Mouse (Mus musculus) mouse embryonic stem cell (cell line): Measurements from ENCODE around the gene Prr36.

Experiments
- in situ Hi-C, 2 experiments: fragments of 300-500 bp; cut with MboI; formaldehyde crosslinking; loops; 1 replicate in 1 of 2; 3 replicates in 1 of 2; pipeline ENCODE4 v1.14.3; 2019 to 2020; ENCODE audit warnings: low sequenced_read_pairs in 2 of 2, low pct_unique_long_range_greater_than_20kb in 1 of 2, mixed read lengths in 1 of 2; ENCODE audit not compliant: unreplicated experiment in 1 of 2

Prr36 gene

GRCm38 (mm10) chr8:4211097-4211496, 6.2 kb downstream of the Prr36 start:
- in situ Hi-C loops = no loop called here

- in situ Hi-C loops = no loop called here
Observed at GRCm38 (mm10) chr8:4207016-4207350, 10.3 kb downstream of the Prr36 start.

GRCm38 (mm10) chr8:4206182-4207015, 10.9 kb downstream of the Prr36 start:
- in situ Hi-C loops = no loop called here

GRCm38 (mm10) chr8:4205246-4206123, 11.8 kb downstream of the Prr36 start:
- in situ Hi-C loops = no loop called here

GRCm38 (mm10) chr8:4201321-4201720, 15.9 kb downstream of the Prr36 start:
- in situ Hi-C loops = no loop called here

- in situ Hi-C loops = no loop called here
Observed at GRCm38 (mm10) chr8:4193588-4193894, 23.7 kb downstream of the Prr36 start.

- in situ Hi-C loops = no loop called here
Observed at GRCm38 (mm10) chr8:4192807-4193587, 24.3 kb downstream of the Prr36 start.

- in situ Hi-C loops = no loop called here
Observed at GRCm38 (mm10) chr8:4192305-4192704, 25.0 kb downstream of the Prr36 start.

- in situ Hi-C loops = no loop called here
Observed at GRCm38 (mm10) chr8:4189031-4189722, 28.1 kb downstream of the Prr36 start.

GRCm38 (mm10) chr8:4188605-4189004, 28.7 kb downstream of the Prr36 start:
- in situ Hi-C loops = no loop called here

GRCm38 (mm10) chr8:4186151-4186550, 31.1 kb downstream of the Prr36 start:
- in situ Hi-C loops = no loop called here

- in situ Hi-C loops = no loop called here
Observed at GRCm38 (mm10) chr8:4183409-4183808, 33.9 kb downstream of the Prr36 start.

GRCm38 (mm10) chr8:4174018-4174417, 43.2 kb downstream of the Prr36 start:
- in situ Hi-C loops = loop anchor here (25.0 kb wide), 1 partner anchor 188 kb away; no protein-coding TSS in a partner anchor

- in situ Hi-C loops = loop anchor here (25.0 kb wide), 1 partner anchor 190 kb away; no protein-coding TSS in a partner anchor
Observed at GRCm38 (mm10) chr8:4172486-4172885, 44.8 kb downstream of the Prr36 start.

- in situ Hi-C loops = loop anchor here (25.0 kb wide), 1 partner anchor 194 kb away; no protein-coding TSS in a partner anchor
Observed at GRCm38 (mm10) chr8:4167918-4168317, 49.3 kb downstream of the Prr36 start.

- in situ Hi-C loops = loop anchor here (25.0 kb wide), 1 partner anchor 195 kb away; no protein-coding TSS in a partner anchor
Observed at GRCm38 (mm10) chr8:4166881-4167525, 50.3 kb downstream of the Prr36 start.

GRCm38 (mm10) chr8:4165852-4166751, 51.2 kb downstream of the Prr36 start, which contains the start of gene Evi5l:
TSS of gene Evi5l (plus strand) at chr8:4166567.
- in situ Hi-C loops = loop anchor here (25.0 kb wide), 1 partner anchor 196 kb away; no protein-coding TSS in a partner anchor
